Mouse (Mus musculus): ENCODE measurements around the gene Pcbp3. TPM values are rescaled to one million over a fixed set of nuclear protein-coding genes. Genes with fewer than 3 reads are reported as not detected.
A peak's percentile ranks its signal among the peaks of the same experiment; 100 is the strongest.
"Not testable (repeated sequence)": the region's sequence is repeated elsewhere in the genome, so short reads cannot be mapped to it uniquely, and the experiment has no call there.

Gene Pcbp3
- total RNA-seq (2021) = 10 to 100 TPM; 64.6 to 66.0 TPM
- long read RNA-seq, transcript Pcbp3-201 (16 exons, 2,013 nt) = major isoform, 12 of 75 reads
- long read RNA-seq, partial matches to known transcripts = 4 of 75 reads
- long read RNA-seq, other reads (novel, unspliced or antisense) = 59 of 75 reads

GRCm38 (mm10) chr10:76961790-76962489 is at the start of gene Pcbp3:
Gene Pcbp3 (minus strand): TSS chr10:76961887.
- DNase-seq (ENCODE audit: low spot score in 2 of 2) = peak; percentile 98 to 99

- peak in 1 of 2 experiments; percentile 37 for DNase-seq (ENCODE audit: low spot score in 2 of 2)
These were observed 47.0 kb upstream of the Pcbp3 start for GRCm38 (mm10) chr10:77008698-77009097.

GRCm38 (mm10) chr10:77008109-77008561 is 46.4 kb upstream of the Pcbp3 start:
- peak; percentile 72 to 74 for DNase-seq (ENCODE audit: low spot score in 2 of 2)

GRCm38 (mm10) chr10:77007433-77008108 is 45.9 kb upstream of the Pcbp3 start:
- DNase-seq (ENCODE audit: low spot score in 2 of 2) = no peak

GRCm38 (mm10) chr10:77004936-77005335 is 43.2 kb upstream of the Pcbp3 start:
- DNase-seq (ENCODE audit: low spot score in 2 of 2) = no peak

GRCm38 (mm10) chr10:76997759-76998513 is 36.2 kb upstream of the Pcbp3 start:
- DNase-seq (ENCODE audit: low spot score in 2 of 2) = no peak

- DNase-seq (ENCODE audit: low spot score in 2 of 2) = no peak
These were observed 30.8 kb upstream of the Pcbp3 start for GRCm38 (mm10) chr10:76992456-76992855.

GRCm38 (mm10) chr10:76988586-76988985 is 26.9 kb upstream of the Pcbp3 start:
- no peak for DNase-seq (ENCODE audit: low spot score in 2 of 2)

GRCm38 (mm10) chr10:76978042-76978441 is 16.4 kb upstream of the Pcbp3 start:
- no peak for DNase-seq (ENCODE audit: low spot score in 2 of 2)

- DNase-seq (ENCODE audit: low spot score in 2 of 2) = no peak
These were observed 15.0 kb upstream of the Pcbp3 start for GRCm38 (mm10) chr10:76976699-76977098.

- no peak for DNase-seq (ENCODE audit: low spot score in 2 of 2)
These were observed 12.2 kb upstream of the Pcbp3 start for GRCm38 (mm10) chr10:76973797-76974436.

- not testable (repeated sequence) for DNase-seq (ENCODE audit: low spot score in 2 of 2)
These were observed 10.6 kb upstream of the Pcbp3 start for GRCm38 (mm10) chr10:76972318-76972717.

GRCm38 (mm10) chr10:76970974-76971373 is 9.3 kb upstream of the Pcbp3 start:
- no peak for DNase-seq (ENCODE audit: low spot score in 2 of 2)

- DNase-seq (ENCODE audit: low spot score in 2 of 2) = no peak
These were observed 2.7 kb upstream of the Pcbp3 start for GRCm38 (mm10) chr10:76964436-76964835.

- no peak for DNase-seq (ENCODE audit: low spot score in 2 of 2)
These were observed 2.3 kb upstream of the Pcbp3 start for GRCm38 (mm10) chr10:76963997-76964396.

- DNase-seq (ENCODE audit: low spot score in 2 of 2) = no peak
These were observed 531 bp downstream of the Pcbp3 start for GRCm38 (mm10) chr10:76961156-76961555.

GRCm38 (mm10) chr10:76958201-76958600 is 3.5 kb downstream of the Pcbp3 start:
- DNase-seq (ENCODE audit: low spot score in 2 of 2) = no peak

- no peak for DNase-seq (ENCODE audit: low spot score in 2 of 2)
These were observed 5.5 kb downstream of the Pcbp3 start for GRCm38 (mm10) chr10:76956200-76956599.

GRCm38 (mm10) chr10:76941038-76941437 is 20.6 kb downstream of the Pcbp3 start:
- DNase-seq (ENCODE audit: low spot score in 2 of 2) = no peak

GRCm38 (mm10) chr10:76936827-76937226 is 24.9 kb downstream of the Pcbp3 start:
- DNase-seq (ENCODE audit: low spot score in 2 of 2) = no peak

GRCm38 (mm10) chr10:76934805-76935204 is 26.9 kb downstream of the Pcbp3 start:
- no peak for DNase-seq (ENCODE audit: low spot score in 2 of 2)

Measured in layer of hippocampus, adult 18-20 months (tissue).